Mouse (Mus musculus): ENCODE measurements at regions not wholly inside any gene's neighbourhood (a gene's known extent, or its start where the extent isn't known, plus 50 kb on each side); places are given as distances from the start of the nearest gene placed in this dataset.

DNA sequence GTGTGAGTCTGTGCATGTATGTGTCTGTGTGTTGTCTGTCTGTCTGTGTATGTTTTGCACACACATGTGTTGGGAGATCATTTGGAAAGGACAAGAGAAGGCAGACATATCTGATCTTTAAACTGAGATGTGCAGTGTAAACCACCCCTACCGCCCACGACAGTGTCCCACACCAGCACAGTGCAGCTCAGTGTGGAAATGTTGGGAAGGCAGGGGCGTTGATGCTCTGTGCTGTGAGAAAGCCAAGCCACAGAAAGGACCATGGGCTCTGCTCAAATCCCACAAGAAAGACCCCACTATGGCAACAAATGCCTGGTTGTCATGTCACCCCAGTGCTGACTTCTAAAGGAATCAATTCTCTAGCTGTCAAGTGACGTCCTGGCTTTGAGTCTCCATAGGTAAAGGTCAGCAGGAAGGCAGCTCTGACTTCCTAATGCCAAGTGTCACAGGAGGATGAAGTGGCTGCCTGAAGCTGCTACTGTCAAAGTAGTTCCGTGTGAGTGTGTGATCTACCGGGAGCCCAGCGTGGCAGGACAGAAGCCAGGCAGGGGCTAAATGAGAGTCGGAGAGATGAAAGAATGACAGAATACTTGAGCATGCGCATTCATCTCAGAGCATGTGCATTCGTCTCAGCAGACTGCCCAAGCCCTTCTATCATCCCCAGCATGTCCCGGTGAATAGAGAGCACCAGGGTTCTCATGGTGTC, 57.8 kb downstream of the Bod1 start:
- TF ChIP-seq EP300 (IDR thresholded peaks at IDR 0.05) (no peak), CTCF (IDR thresholded peaks at IDR 0.05) (no peak)
